Mouse (Mus musculus) heart, adult 2 months (tissue): Measurements from ENCODE around the gene Fam178b. TPM values are rescaled to one million over a fixed set of nuclear protein-coding genes. Genes with fewer than 3 reads are reported as not detected.

Experiments used
- DNase-seq, 2 experiments: peaks; one replicate each; pipeline ENCODE4 v3.0.0; 2021
- H3K27ac ChIP-seq: fragments of 200-600 bp; 2 replicates; pipeline ENCODE4 v1.8.1; 2022
- H3K27me3 ChIP-seq: fragments of 200-500 bp; 2 replicates; pipeline ENCODE4 v1.6.1; 2012; ENCODE audit warnings: mild to moderate bottlenecking, low read length, inconsistent platforms, mixed read lengths; ENCODE audit not compliant: control insufficient read depth, insufficient read depth
- H3K36me3 ChIP-seq: fragments of 200-500 bp; 2 replicates; pipeline ENCODE4 v1.6.1; 2012; ENCODE audit warnings: low read length, inconsistent platforms; ENCODE audit not compliant: control insufficient read depth, insufficient read depth
- H3K4me1 ChIP-seq: fragments of 200-500 bp; 2 replicates; pipeline ENCODE4 v1.6.1; 2011; ENCODE audit warnings: low read length; ENCODE audit not compliant: control insufficient read depth, insufficient read depth
- H3K4me3 ChIP-seq: fragments of 200-600 bp; 2 replicates; pipeline ENCODE4 v1.8.1; 2022
- H3K79me2 ChIP-seq: fragments of 200-500 bp; replicated peaks from 2 replicates; pipeline ENCODE4 v1.6.1; 2012; ENCODE audit warnings: mild to moderate bottlenecking, inconsistent platforms, low read length, moderate library complexity, mixed read lengths; ENCODE audit not compliant: control insufficient read depth, insufficient read depth
- H3K9ac ChIP-seq: fragments of 200-500 bp; 2 replicates; pipeline ENCODE4 v1.6.1; 2012; ENCODE audit warnings: low read depth, mild to moderate bottlenecking, control low read depth, inconsistent platforms, low read length, mixed read lengths
- CTCF ChIP-seq: fragments of 200-600 bp; IDR thresholded peaks from 2 replicates; pipeline ENCODE4 v1.8.1; 2022; ENCODE audit warnings: antibody characterized with exemption, mild to moderate bottlenecking, moderate library complexity
- EP300 ChIP-seq: fragments of 200-500 bp; IDR thresholded peaks from 2 replicates; pipeline ENCODE4 v1.6.1; 2011; ENCODE audit warnings: low read depth, low read length, control low read depth; ENCODE audit not compliant: insufficient read depth
- POLR2A ChIP-seq: fragments of 200-500 bp; IDR thresholded peaks from 2 replicates; pipeline ENCODE4 v1.6.1; 2011; ENCODE audit warnings: mild to moderate bottlenecking, low read depth, low read length, control low read depth; ENCODE audit not compliant: insufficient read depth
- WGBS: fragments of 180-500 bp; shearing (Covaris S2); methylation state at CpG from one replicate; pipeline ENCODE4 v1.1.7; 2018; 5-methylcytosine and 5-hydroxymethylcytosine counted together
- intact Hi-C: fragments of 180-260 bp; cut with DNase I; formaldehyde crosslinking; loops from one replicate; pipeline ENCODE4 v1.15.1; 2025
- polyA plus RNA-seq: library from polyadenylated mRNA; depleted of rRNA; stranded (reverse); fragments of >200 nt; gene quantifications from 2 replicates; pipeline ENCODE4 v1.2.3, GENCODE M21; 2012
- total RNA-seq, 2 experiments: library from RNA; stranded (reverse); gene quantifications; 2 replicates each; pipeline ENCODE4 v1.2.3; 2021

Gene Fam178b
- total and polyA plus RNA-seq, 3 experiments, result 0.39 to 0.80 TPM; not detected in 1

DNA sequence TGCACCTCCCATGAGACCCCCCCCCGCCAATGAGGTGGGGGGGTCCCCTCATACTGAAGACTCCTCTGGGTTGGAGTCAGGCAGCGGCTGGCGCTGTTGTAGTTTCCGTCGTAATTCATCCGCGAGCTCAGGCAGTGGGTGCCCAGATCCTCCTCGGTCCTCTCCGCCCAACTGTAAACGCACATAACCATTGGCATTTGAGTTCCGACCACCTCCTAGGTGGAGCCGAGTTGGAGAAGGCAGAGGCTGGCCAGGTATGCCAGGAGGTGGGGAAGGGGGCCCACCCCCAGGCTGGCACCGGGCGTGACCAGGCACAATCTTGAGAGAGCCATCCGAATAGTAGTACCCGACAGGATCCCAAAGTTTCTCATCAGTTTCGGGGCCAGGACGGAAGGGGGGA lies 133.5 kb downstream of the Fam178b start:
- no peaks in the 10 kb centered on the region for H3K36me3 ChIP-seq
- H3K4me1 ChIP-seq, result peaks cover 3% of the 10 kb centered on the region
- no peaks in the 10 kb centered on the region for H3K27me3 ChIP-seq
- TF ChIP-seq CTCF (no peak), POLR2A (no peak), EP300 (no peak)
- no peak overlapping the region for H3K27ac ChIP-seq
- intact Hi-C loops, result no loop called here
- no peak for DNase-seq
- H3K4me3 ChIP-seq, result no peak overlapping the region
- H3K9ac ChIP-seq, result no peak overlapping the region
- peaks cover 3% of the 10 kb centered on the region; the same call in 1 of the 2 replicates for H3K79me2 ChIP-seq
- 84% methylated on average over 18 of the region's 18 CpGs for WGBS

DNA sequence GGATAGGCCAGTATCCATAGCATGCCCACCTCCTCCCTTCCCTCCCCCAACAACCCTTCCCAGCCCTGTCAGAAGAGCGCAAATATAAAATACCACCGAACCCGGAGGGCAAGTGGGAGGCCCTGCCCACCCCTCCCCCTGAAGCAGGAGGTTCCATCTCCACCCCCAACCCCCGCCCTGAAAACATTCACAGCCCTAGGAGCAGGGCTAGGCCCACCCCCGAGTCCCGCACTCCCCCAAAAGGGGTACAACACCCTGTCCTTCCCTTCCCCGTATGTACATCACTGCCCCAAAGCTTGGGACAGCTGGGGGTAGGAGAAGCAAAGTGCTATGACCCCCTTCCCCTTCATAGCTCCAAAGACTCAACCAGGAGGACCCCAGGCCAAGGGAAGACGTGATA lies 134.2 kb downstream of the Fam178b start:
- Histone ChIP-seq H3K4me3 (no peak overlapping the region), H3K4me1 (peaks cover 3% of the 10 kb centered on the region), H3K27me3 (no peaks in the 10 kb centered on the region), H3K36me3 (no peaks in the 10 kb centered on the region), H3K9ac (no peak overlapping the region), H3K27ac (peak overlapping the region; percentile 75), H3K79me2 (peaks cover 3% of the 10 kb centered on the region; the same call in 1 of the 2 replicates)
- DNase-seq, result no peak
- TF ChIP-seq POLR2A (no peak), EP300 (no peak), CTCF (no peak)
- 65% methylated on average over 8 of the region's 8 CpGs for WGBS
- intact Hi-C loops, result no loop called here

GRCm38 (mm10) chr1:36547981-36548598 lies 134.9 kb downstream of the Fam178b start:
- intact Hi-C loops, result loop anchor here (1.0 kb wide), 3 partner anchors 87 to 136 kb away; no protein-coding TSS in a partner anchor
- Histone ChIP-seq H3K9ac (no peak overlapping the region), H3K27ac (peak overlapping the region; percentile 75), H3K79me2 (no peaks in the 10 kb centered on the region), H3K36me3 (no peaks in the 10 kb centered on the region), H3K27me3 (no peaks in the 10 kb centered on the region), H3K4me1 (peaks cover 3% of the 10 kb centered on the region), H3K4me3 (no peak overlapping the region)
- 24% methylated on average over 9 of the region's 9 CpGs for WGBS
- peak; percentile 66 to 70 for DNase-seq
- TF ChIP-seq EP300, result no peak
- no peak for TF ChIP-seq POLR2A
- TF ChIP-seq CTCF, result no peak

DNA sequence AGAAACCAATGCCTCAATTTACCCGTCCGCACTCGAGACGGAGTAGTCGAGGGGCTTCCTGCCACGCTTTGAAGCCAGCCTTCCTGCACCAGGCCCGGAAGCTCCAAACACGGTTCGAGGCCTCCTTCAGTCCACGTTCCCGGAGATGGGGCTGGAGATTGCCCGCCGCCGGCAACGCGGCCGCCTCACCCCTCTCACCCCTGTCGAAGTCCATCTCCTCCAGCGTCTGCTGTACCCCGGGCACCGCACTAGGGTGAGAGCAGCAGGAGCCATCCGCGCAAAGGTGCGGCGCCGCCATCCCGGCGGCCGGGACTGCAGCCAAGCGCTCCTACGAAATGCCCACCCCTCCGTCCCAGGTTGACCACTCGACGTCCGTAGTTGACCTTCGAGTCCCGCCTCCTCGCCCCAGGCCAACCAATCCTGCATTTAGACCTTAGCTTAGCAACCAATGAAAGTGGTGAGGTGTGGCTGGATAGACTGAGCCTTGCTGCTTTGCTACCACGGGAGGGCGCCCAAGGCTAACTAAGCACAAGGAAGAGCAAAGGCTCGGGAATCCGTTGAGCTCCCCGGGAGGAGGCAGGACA lies 136.0 kb downstream of the Fam178b start, which contains the start of gene Ankrd39:
Gene Ankrd39 (minus strand): TSS at position 558 of the 584 bp plus-strand sequence.
- Histone ChIP-seq H3K79me2 (no peaks in the 10 kb centered on the region), H3K4me1 (peaks cover 3% of the 10 kb centered on the region), H3K9ac (peak within 1 kb of the TSS; percentile 84), H3K4me3 (peak within 1 kb of the TSS; percentile 76), H3K36me3 (no peaks in the 10 kb centered on the region), H3K27ac (peak within 1 kb of the TSS; percentile 85), H3K27me3 (no peaks in the 10 kb centered on the region)
- peak; percentile 96 to 98 for DNase-seq
- intact Hi-C loops, result loop anchor here (1.0 kb wide), 3 partner anchors 88 to 137 kb away; no protein-coding TSS in a partner anchor
- WGBS, result under 1% methylated on average over 43 of the region's 43 CpGs
- TF ChIP-seq CTCF, result no peak; the same call in none of the 2 replicates
- peak; percentile 82 for TF ChIP-seq POLR2A
- peak; percentile 99 for TF ChIP-seq EP300

DNA sequence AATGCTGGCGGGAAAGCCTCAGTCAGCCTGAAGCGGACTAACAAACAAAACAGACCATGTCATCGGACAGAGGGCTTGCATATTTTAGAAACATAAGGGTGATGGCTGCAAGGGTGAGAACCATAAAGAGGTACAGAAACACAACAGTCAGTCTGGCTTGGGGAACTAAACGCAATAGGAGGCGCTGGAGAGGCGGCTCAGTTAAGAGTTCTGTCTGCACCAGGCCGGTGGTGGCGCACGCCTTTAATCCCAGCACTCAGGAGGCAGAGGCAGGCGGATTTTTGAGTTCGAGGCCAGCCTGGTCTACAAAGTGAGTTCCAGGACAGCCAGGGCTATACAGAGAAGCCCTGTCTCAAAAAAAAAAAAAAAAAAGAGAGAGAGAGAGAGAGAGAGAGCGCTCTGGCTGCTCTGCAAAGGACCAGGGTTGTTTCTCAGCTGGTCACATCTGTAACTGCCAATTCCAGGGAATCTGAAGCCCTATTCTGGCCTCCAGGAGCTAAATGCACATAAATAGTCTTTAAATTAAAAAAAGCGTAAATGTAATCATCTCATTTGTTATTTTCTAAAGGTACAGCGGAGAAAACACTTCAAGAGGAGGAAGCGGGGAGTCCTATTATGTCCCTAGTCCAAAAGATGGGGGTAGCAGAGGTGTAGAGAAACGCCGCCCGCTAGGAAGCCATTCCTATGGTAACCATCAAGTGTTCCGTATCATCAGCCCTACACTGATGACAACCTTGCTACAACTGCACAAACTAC lies 137.0 kb downstream of the Fam178b start:
- intact Hi-C loops, result no loop called here
- peak in 1 of 2 experiments; percentile 42 for DNase-seq
- Histone ChIP-seq H3K27me3 (no peaks in the 10 kb centered on the region), H3K9ac (peak overlapping the region; percentile 9; the same call in 1 of the 2 replicates), H3K27ac (no peak overlapping the region; the same call in 1 of the 2 replicates), H3K36me3 (no peaks in the 10 kb centered on the region), H3K79me2 (no peaks in the 10 kb centered on the region), H3K4me3 (peak overlapping the region; percentile 76), H3K4me1 (peaks cover 3% of the 10 kb centered on the region)
- 64% methylated on average over 19 of the region's 19 CpGs for WGBS
- TF ChIP-seq EP300 (no peak), CTCF (peak; percentile 50), POLR2A (no peak)
